Comparison of ENCODE assay signal across 8 mouse cellular contexts in genomic region chr13:21897245-21897634, GRCm38 (mm10). TPM values are rescaled to one million over a fixed set of nuclear protein-coding genes. Genes with fewer than 3 reads are reported as not detected.
DNase-seq lines count a peak whose midpoint lies in the region; ATAC-seq and TF ChIP-seq lines count a peak whose summit lies in the region.

No protein-coding gene starts in this region.

- peak overlapping the region; percentile 57 for H3K4me2 ChIP-seq in neural tube, embryonic 11.5 days (ENCODE audit: low read depth)
- H3K4me2 ChIP-seq in liver, embryonic 16.5 days (ENCODE audit: low read depth, low read length) = peak overlapping the region; percentile 45

- no peak for ATAC-seq in cerebellum, adult (ENCODE audit: insufficient number of reproducible peaks, low FRiP score, low TSS enrichment)
- peak; percentile 32; the same call in 1 of the 2 replicates for ATAC-seq in neural tube, embryonic 11.5 days (ENCODE audit: insufficient read depth, low FRiP score, low TSS enrichment)
- ATAC-seq in liver, embryonic 16.5 days (ENCODE audit: low read depth) = no peak

- H3K27me3 ChIP-seq in cerebellum, adult 2 months (ENCODE audit: control insufficient read depth, insufficient read depth, low read length) = no peaks in the 10 kb centered on the region
- no peaks in the 10 kb centered on the region for H3K27me3 ChIP-seq in neural tube, embryonic 11.5 days (ENCODE audit: control insufficient read depth, insufficient read depth, low read length)
- H3K27me3 ChIP-seq in liver, embryonic 16.5 days (ENCODE audit: control insufficient read depth, insufficient read depth, low read depth, low read length) = peaks cover 2% of the 10 kb centered on the region

- no peak overlapping the region for H3K27ac ChIP-seq in cerebellum, adult 2 months (ENCODE audit: insufficient read depth, low read length)
- H3K27ac ChIP-seq in neural tube, embryonic 11.5 days (ENCODE audit: low read depth, low read length) = no peak overlapping the region
- no peak overlapping the region for H3K27ac ChIP-seq in liver, embryonic 16.5 days (ENCODE audit: low read length)

- DNase-seq in cerebellum, adult 2 months = no peak
- DNase-seq in neural tube, embryonic 11.5 days (ENCODE audit: low spot score) = no peak
- no peak for DNase-seq in neural tube, embryonic 10.5 days (ENCODE audit: extremely low spot score, low spot score)
- DNase-seq in cerebellum, postnatal 25 days = no peak
- no peak for DNase-seq in spleen, postnatal 10 days (ENCODE audit: low spot score in 2 of 2)
- DNase-seq in adrenal gland, adult 18-20 months (ENCODE audit: low spot score in 2 of 2) = no peak

- H3K4me3 ChIP-seq in cerebellum, adult 2 months (replicated peaks; ENCODE audit: insufficient read depth, low read depth, low read length) = peak overlapping the region; percentile 45
- H3K4me3 ChIP-seq in neural tube, embryonic 11.5 days (ENCODE audit: low read depth, low read length) = peak overlapping the region; percentile 52
- peak overlapping the region; percentile 38 for H3K4me3 ChIP-seq in liver, embryonic 16.5 days (ENCODE audit: low read depth, low read length)

- H3K4me1 ChIP-seq in cerebellum, adult 2 months (ENCODE audit: control insufficient read depth, insufficient read depth, low read length) = no peaks in the 10 kb centered on the region
- H3K4me1 ChIP-seq in neural tube, embryonic 11.5 days (ENCODE audit: control insufficient read depth, insufficient read depth, low read length) = no peaks in the 10 kb centered on the region
- no peaks in the 10 kb centered on the region for H3K4me1 ChIP-seq in liver, embryonic 16.5 days (ENCODE audit: control insufficient read depth, low read depth, low read length)

- TF ChIP-seq CTCF in cerebellum, adult 2 months (IDR thresholded peaks at IDR 0.05; ENCODE audit: borderline replicate concordance, insufficient read depth, low read depth, low read length) = no peak

- no peak for TF ChIP-seq POLR2A in cerebellum, adult 2 months (IDR thresholded peaks at IDR 0.05; ENCODE audit: borderline replicate concordance, insufficient read depth, low read length)

- peak overlapping the region; percentile 70 for H3K9ac ChIP-seq in neural tube, embryonic 11.5 days (ENCODE audit: low read length)
- H3K9ac ChIP-seq in liver, embryonic 16.5 days (ENCODE audit: low read depth, low read length) = no peak overlapping the region

- H3K36me3 ChIP-seq in neural tube, embryonic 11.5 days (ENCODE audit: control insufficient read depth, insufficient read depth, low read length) = no peaks in the 10 kb centered on the region
- H3K36me3 ChIP-seq in liver, embryonic 16.5 days (ENCODE audit: control insufficient read depth, insufficient read depth) = no peaks in the 10 kb centered on the region

- 2% methylated on average over 11 of the region's 11 CpGs for WGBS in cerebellum, adult 2 months
- WGBS in neural tube, embryonic 11.5 days = 1% methylated on average over 11 of the region's 11 CpGs
- WGBS in liver, embryonic 16.5 days (ENCODE audit: insufficient replicate concordance) = under 1% methylated on average over 11 of the region's 11 CpGs

- no peaks in the 10 kb centered on the region for H3K9me3 ChIP-seq in neural tube, embryonic 11.5 days (ENCODE audit: control insufficient read depth, low read length)
- H3K9me3 ChIP-seq in liver, embryonic 16.5 days (replicated peaks; ENCODE audit: control insufficient read depth, low read length) = no peaks in the 10 kb centered on the region

RNA-seq across cellular contexts. Expression of gene Zfp184, which starts 47.7 kb away (rescaled TPM):
- 0.95 and 1.0 TPM in 2 replicates for polyA plus RNA-seq in cerebellum, adult 2 months (2012; rRNA removed)
- polyA plus RNA-seq in neural tube, embryonic 11.5 days (2014; fragmentation: Nextera tagmentation; extraction: Ambion mirVana) = 22.1 and 25.9 TPM in 2 replicates
- 0.55 and 0.56 TPM in 2 replicates for polyA plus RNA-seq in liver, embryonic 16.5 days (2015; fragmentation: Nextera tagmentation; extraction: Ambion mirVana)
- 1 to 10 TPM in 1 of 2 experiments, under 1 TPM in 1; 0.80 to 1.5 TPM for total RNA-seq in adrenal gland, adult 18-20 months (2021)

Comparison
In these comparisons a context has a peak if more than half of its experiments do, and no peak if none do; other contexts are left out.
1. RNA of gene Zfp184, which starts 47.7 kb away (polyA plus RNA-seq): 22.1 to 25.9 TPM in neural tube, embryonic 11.5 days; 0.95 to 1.0 TPM in cerebellum, adult 2 months and 0.55 to 0.56 TPM in liver, embryonic 16.5 days; every median in the first group is over 10 times any median in the second.
2. Peak in every context shown above with its lines, with median percentiles within 50 percentile points of each other: H3K4me3 ChIP-seq.